Mouse (Mus musculus) kidney, embryonic 15.5 days (tissue): ENCODE results near the gene Ttc8. TPM values are rescaled to one million over a fixed set of nuclear protein-coding genes. Genes with fewer than 3 reads are reported as not detected.

Experiments used
- ATAC-seq: fragments of 200-750 bp; cut with Nextera tagmentation; replicated peaks from 2 replicates; pipeline ENCODE4 v1.8.0; 2017; ENCODE audit warnings: moderate TSS enrichment; ENCODE audit not compliant: low FRiP score
- H3K27ac ChIP-seq: fragments of 300-500 bp; sonication (generic); 2 replicates; pipeline ENCODE4 v1.5.1; 2015; ENCODE audit warnings: mild to moderate bottlenecking, inconsistent platforms
- H3K27me3 ChIP-seq: fragments of 300-500 bp; sonication (generic); 2 replicates; pipeline ENCODE4 v1.6.1; 2015; ENCODE audit warnings: inconsistent platforms
- H3K36me3 ChIP-seq: fragments of 300-500 bp; sonication (generic); 2 replicates; pipeline ENCODE4 v1.6.1; 2015; ENCODE audit warnings: inconsistent platforms
- H3K4me1 ChIP-seq: fragments of 300-500 bp; sonication (generic); 2 replicates; pipeline ENCODE4 v1.6.1; 2015; ENCODE audit warnings: inconsistent platforms
- H3K4me2 ChIP-seq: fragments of 300-500 bp; sonication (generic); 2 replicates; pipeline ENCODE4 v1.6.1; 2015; ENCODE audit warnings: moderate library complexity, mild to moderate bottlenecking, inconsistent platforms
- H3K4me3 ChIP-seq: fragments of 300-500 bp; sonication (generic); replicated peaks from 2 replicates; pipeline ENCODE4 v1.5.1; 2015; ENCODE audit warnings: mild to moderate bottlenecking, inconsistent platforms
- H3K9ac ChIP-seq: fragments of 300-500 bp; sonication (generic); 2 replicates; pipeline ENCODE4 v1.6.1; 2015; ENCODE audit warnings: mild to moderate bottlenecking, inconsistent platforms
- H3K9me3 ChIP-seq: fragments of 300-500 bp; sonication (generic); replicated peaks from 2 replicates; pipeline ENCODE4 v1.6.1; 2016; ENCODE audit warnings: inconsistent platforms
- WGBS: fragments of 180-500 bp; shearing (Covaris S2); methylation state at CpG from one replicate; pipeline ENCODE4 v1.1.7; 2015; ENCODE audit warnings: mixed read lengths; 5-methylcytosine and 5-hydroxymethylcytosine counted together
- polyA plus RNA-seq: library from polyadenylated mRNA; unstranded; fragments of >200 nt; fragmentation: Nextera tagmentation; extraction: Ambion mirVana; gene quantifications from 2 replicates; pipeline ENCODE4 v1.2.1, GENCODE M21; 2015

Ttc8 gene
- polyA plus RNA-seq, 1 experiment from 2014 or later, result 32.6 TPM

DNA sequence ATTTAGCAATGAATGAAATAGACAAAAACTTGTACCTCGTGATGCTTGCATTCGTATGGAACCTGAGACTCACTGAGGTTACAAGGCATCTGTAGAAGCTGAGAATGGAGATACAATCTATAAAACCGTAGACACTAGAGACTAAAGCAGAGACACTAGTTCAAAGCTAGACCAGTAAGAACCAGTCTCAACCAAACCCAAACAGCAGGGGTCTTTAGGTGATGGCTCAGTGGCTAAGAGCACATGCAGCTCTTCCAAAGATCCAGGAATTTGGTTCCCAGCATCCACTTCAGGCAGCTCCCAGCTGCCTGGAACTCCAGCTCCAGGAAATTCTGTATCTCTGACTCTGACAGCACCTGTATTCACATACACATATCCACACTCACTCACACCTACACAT lies 60.7 kb downstream of the Ttc8 start:
- H3K27ac ChIP-seq, result no peak overlapping the region
- peaks cover 44% of the 10 kb centered on the region for H3K36me3 ChIP-seq
- no peak overlapping the region for H3K4me3 ChIP-seq
- no peak overlapping the region for H3K4me2 ChIP-seq
- no peaks in the 10 kb centered on the region for H3K27me3 ChIP-seq
- no peaks in the 10 kb centered on the region for H3K9me3 ChIP-seq
- WGBS, result 94% methylated on average over 3 of the region's 3 CpGs
- no peaks in the 10 kb centered on the region for H3K4me1 ChIP-seq
- no peak for ATAC-seq
- H3K9ac ChIP-seq, result no peak overlapping the region

DNA sequence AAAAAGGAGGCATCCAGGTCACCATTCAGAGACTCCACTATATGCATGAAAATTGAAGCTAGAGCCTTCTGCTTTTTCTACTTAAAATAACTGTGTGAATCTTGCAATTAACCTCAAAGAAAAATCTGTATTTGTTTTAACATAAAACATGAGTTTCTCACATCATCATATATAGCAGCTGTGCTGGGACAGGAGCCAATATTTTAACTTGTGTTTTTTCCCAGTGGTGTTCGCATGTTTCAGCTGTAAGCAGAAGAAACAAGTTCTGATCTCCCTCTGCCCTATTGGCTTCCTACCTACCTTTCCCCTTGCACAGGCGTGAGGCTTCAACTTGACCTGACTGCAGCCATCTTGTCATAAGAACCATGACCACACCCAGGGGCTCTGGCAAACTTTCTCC lies 64.4 kb downstream of the Ttc8 start:
- WGBS, result 88% methylated on average over 2 of the region's 2 CpGs

DNA sequence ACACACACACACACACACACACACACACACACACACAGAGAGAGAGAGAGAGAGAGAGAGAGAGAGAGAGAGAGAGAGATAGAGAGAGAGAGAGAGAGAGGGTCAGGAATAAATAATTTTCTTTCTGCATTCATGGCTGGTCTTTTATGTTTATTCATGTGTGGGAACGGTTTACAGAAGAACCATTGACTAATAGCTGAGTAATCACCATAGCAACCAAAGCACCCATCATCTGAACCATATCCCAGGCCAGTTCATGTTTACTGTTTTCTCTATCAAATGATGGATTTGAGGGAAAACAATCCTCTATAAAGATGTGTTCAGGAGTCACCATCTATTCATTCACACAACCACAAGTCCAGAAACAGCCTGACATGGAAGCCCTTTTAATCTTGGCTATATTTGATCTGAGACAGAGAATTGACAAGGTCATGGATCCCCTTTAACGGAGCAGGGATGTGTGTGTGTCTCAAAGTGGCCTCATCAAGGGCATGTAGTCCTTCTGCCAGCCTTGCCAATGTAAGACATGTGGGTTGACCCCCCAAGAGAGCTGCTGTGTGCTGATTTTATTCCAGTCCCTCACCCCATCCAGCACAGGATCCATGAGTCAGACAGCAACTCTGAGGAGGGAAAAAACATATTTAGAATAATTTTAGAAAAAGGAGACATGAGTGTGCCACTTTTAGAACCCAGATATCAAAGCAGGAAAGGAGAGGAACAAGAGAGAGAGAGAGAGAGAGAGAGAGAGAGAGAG lies 70.9 kb downstream of the Ttc8 start:
- no peak for ATAC-seq
- Histone ChIP-seq H3K9ac (no peak overlapping the region), H3K4me2 (no peak overlapping the region), H3K4me1 (no peaks in the 10 kb centered on the region), H3K27me3 (no peaks in the 10 kb centered on the region), H3K9me3 (no peaks in the 10 kb centered on the region), H3K4me3 (no peak overlapping the region), H3K27ac (no peak overlapping the region), H3K36me3 (no peaks in the 10 kb centered on the region)
- 78% methylated on average over 2 of the region's 2 CpGs for WGBS

More for the DNA sequence above, 64.4 kb downstream of the Ttc8 start:
- ATAC-seq, result no peak
- H3K4me2 ChIP-seq, result no peak overlapping the region
- H3K9ac ChIP-seq, result no peak overlapping the region
- H3K4me3 ChIP-seq, result no peak overlapping the region
- no peak overlapping the region for H3K27ac ChIP-seq
- H3K36me3 ChIP-seq, result peaks cover 12% of the 10 kb centered on the region
- no peaks in the 10 kb centered on the region for H3K27me3 ChIP-seq
- no peaks in the 10 kb centered on the region for H3K4me1 ChIP-seq
- no peaks in the 10 kb centered on the region for H3K9me3 ChIP-seq

GRCm38 (mm10) chr12:98991830-98992216 lies 71.4 kb downstream of the Ttc8 start:
- 79% methylated on average over 3 of the region's 3 CpGs for WGBS
- Histone ChIP-seq H3K4me2 (no peak overlapping the region), H3K36me3 (no peaks in the 10 kb centered on the region), H3K4me1 (no peaks in the 10 kb centered on the region), H3K9me3 (no peaks in the 10 kb centered on the region), H3K9ac (no peak overlapping the region), H3K27me3 (no peaks in the 10 kb centered on the region), H3K4me3 (no peak overlapping the region), H3K27ac (no peak overlapping the region)
- ATAC-seq, result no peak

DNA sequence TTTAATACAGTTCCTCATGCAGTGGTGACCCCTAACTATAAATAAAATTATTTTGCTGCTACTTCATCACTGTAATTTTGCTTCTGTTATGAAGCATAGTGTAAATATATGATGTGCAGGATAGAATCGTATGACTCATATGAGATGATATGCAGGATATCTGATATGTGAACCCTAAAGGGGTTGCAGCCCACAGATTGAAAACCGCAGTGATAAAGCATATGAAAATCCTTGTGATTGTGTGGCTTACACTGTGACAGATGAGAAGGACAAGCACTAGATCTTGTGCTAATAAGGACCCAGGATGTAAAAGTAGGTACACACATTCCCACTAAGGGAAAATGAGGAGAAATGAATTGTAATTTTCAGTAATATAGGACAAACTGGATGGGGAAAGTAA lies 73.4 kb downstream of the Ttc8 start:
- no peak overlapping the region for H3K9ac ChIP-seq
- H3K4me2 ChIP-seq, result no peak overlapping the region
- ATAC-seq, result no peak
- H3K4me1 ChIP-seq, result no peaks in the 10 kb centered on the region
- no peak overlapping the region for H3K27ac ChIP-seq
- H3K9me3 ChIP-seq, result no peaks in the 10 kb centered on the region
- no peaks in the 10 kb centered on the region for H3K27me3 ChIP-seq
- 83% methylated on average over 2 of the region's 2 CpGs for whole genome bisulfite sequencing
- no peak overlapping the region for H3K4me3 ChIP-seq
- no peaks in the 10 kb centered on the region for H3K36me3 ChIP-seq

DNA sequence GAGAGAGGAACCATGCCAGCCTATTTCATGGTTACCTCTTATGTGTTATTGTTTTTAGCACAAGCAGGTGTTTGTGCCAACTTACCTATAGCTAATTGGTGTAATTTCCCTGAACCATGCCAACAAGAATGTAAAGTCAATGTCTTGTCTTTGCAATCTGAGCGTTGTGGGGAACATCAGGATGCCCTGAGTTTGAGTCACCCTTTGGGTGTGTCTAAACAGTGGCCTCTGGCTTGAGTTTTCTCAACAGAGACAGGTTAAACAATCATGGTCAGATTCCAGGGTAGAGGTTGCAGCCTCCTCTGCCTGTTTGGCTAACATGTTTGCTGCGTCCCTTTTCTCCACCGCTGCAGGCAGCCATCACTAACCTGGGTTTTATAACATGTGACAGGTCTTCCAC lies 74.0 kb downstream of the Ttc8 start:
- 88% methylated on average over 3 of the region's 3 CpGs for WGBS
- Histone ChIP-seq H3K4me1 (no peaks in the 10 kb centered on the region), H3K36me3 (no peaks in the 10 kb centered on the region), H3K9me3 (no peaks in the 10 kb centered on the region), H3K27me3 (no peaks in the 10 kb centered on the region), H3K9ac (no peak overlapping the region), H3K27ac (no peak overlapping the region), H3K4me2 (no peak overlapping the region), H3K4me3 (no peak overlapping the region)
- no peak for ATAC-seq

GRCm38 (mm10) chr12:98995881-98996280 lies 75.5 kb downstream of the Ttc8 start:
- Histone ChIP-seq H3K4me1 (no peaks in the 10 kb centered on the region), H3K27ac (no peak overlapping the region), H3K4me3 (no peak overlapping the region), H3K27me3 (no peaks in the 10 kb centered on the region), H3K9me3 (no peaks in the 10 kb centered on the region), H3K36me3 (no peaks in the 10 kb centered on the region), H3K9ac (no peak overlapping the region), H3K4me2 (no peak overlapping the region)
- 89% methylated on average over 1 of the region's 1 CpGs for WGBS
- no peak for ATAC-seq

- H3K9ac ChIP-seq, result no peak overlapping the region
- no peaks in the 10 kb centered on the region for H3K27me3 ChIP-seq
- H3K4me1 ChIP-seq, result no peaks in the 10 kb centered on the region
- no peak for ATAC-seq
- H3K27ac ChIP-seq, result no peak overlapping the region
- H3K9me3 ChIP-seq, result no peaks in the 10 kb centered on the region
- 36% methylated on average over 6 of the region's 6 CpGs for WGBS
- H3K4me2 ChIP-seq, result no peak overlapping the region
- H3K36me3 ChIP-seq, result no peaks in the 10 kb centered on the region
- no peak overlapping the region for H3K4me3 ChIP-seq
Measured at GRCm38 (mm10) chr12:98996581-98996988, 76.2 kb downstream of the Ttc8 start.

GRCm38 (mm10) chr12:98997046-98997445 lies 76.7 kb downstream of the Ttc8 start:
- 90% methylated on average over 5 of the region's 5 CpGs for WGBS
- no peak overlapping the region for H3K9ac ChIP-seq
- H3K36me3 ChIP-seq, result no peaks in the 10 kb centered on the region
- no peaks in the 10 kb centered on the region for H3K4me1 ChIP-seq
- no peak overlapping the region for H3K4me2 ChIP-seq
- no peaks in the 10 kb centered on the region for H3K27me3 ChIP-seq
- no peak overlapping the region for H3K4me3 ChIP-seq
- no peaks in the 10 kb centered on the region for H3K9me3 ChIP-seq
- no peak for ATAC-seq
- H3K27ac ChIP-seq, result no peak overlapping the region

- no peak overlapping the region for H3K4me3 ChIP-seq
- no peak overlapping the region for H3K27ac ChIP-seq
- H3K4me1 ChIP-seq, result no peaks in the 10 kb centered on the region
- H3K36me3 ChIP-seq, result no peaks in the 10 kb centered on the region
- no peak overlapping the region for H3K4me2 ChIP-seq
- 86% methylated on average over 10 of the region's 10 CpGs for WGBS
- ATAC-seq, result no peak
- H3K9me3 ChIP-seq, result no peaks in the 10 kb centered on the region
- no peak overlapping the region for H3K9ac ChIP-seq
- H3K27me3 ChIP-seq, result no peaks in the 10 kb centered on the region
Measured at GRCm38 (mm10) chr12:98998662-98999428, 78.5 kb downstream of the Ttc8 start.

DNA sequence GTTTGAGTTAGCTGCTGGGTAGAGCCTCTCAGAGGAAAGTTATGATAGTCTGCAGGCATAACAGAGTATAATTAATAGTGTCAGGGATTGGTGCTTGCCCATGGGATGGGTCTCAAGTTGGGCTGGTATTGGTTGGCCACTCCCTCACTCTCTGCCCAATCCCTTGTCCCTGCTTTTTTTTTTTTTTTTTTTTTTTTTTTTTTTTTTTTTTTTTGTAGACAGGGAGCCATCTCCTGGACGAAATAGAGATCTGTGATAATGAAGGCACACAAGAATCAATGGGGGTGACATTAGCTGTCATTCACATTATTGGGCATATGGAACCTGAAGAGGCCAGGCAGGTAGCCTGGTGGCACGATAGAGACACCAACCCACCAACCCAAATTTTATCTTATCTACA lies 79.9 kb downstream of the Ttc8 start:
- no peak for ATAC-seq

DNA sequence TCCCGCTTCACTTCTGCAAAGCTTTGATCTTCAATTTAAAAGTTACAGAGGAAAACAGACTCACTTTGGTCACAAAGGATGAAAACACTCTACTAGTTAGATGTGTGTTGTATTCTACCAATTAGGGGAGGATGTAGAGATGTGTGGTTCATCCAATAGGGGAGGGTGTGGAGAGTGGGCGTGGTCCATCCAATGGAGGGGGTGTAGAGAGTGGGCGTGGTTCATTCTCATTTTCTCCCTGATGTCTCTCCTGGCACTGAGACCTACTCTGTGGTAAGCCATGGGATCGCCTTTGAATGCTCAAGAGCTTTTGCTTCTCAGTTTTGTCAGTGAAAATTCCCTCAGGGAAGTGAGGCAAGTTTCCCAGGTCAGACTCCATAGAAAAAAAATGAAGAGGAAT lies 82.7 kb downstream of the Ttc8 start:
- Histone ChIP-seq H3K36me3 (no peaks in the 10 kb centered on the region), H3K9me3 (no peaks in the 10 kb centered on the region), H3K4me3 (no peak overlapping the region), H3K27me3 (no peaks in the 10 kb centered on the region), H3K27ac (no peak overlapping the region), H3K4me2 (no peak overlapping the region), H3K9ac (no peak overlapping the region), H3K4me1 (no peaks in the 10 kb centered on the region)
- 70% methylated on average over 4 of the region's 4 CpGs for WGBS
- no peak for ATAC-seq

More for the DNA sequence above, 79.9 kb downstream of the Ttc8 start:
- no peak overlapping the region for H3K4me2 ChIP-seq
- no peak overlapping the region for H3K9ac ChIP-seq
- no peak overlapping the region for H3K4me3 ChIP-seq
- no peak overlapping the region for H3K27ac ChIP-seq
- WGBS, result 79% methylated on average over 2 of the region's 2 CpGs
- no peaks in the 10 kb centered on the region for H3K27me3 ChIP-seq
- H3K4me1 ChIP-seq, result no peaks in the 10 kb centered on the region
- no peaks in the 10 kb centered on the region for H3K36me3 ChIP-seq
- H3K9me3 ChIP-seq, result no peaks in the 10 kb centered on the region
